Mouse (Mus musculus): ENCODE measurements at regions not wholly inside any gene's neighbourhood (a gene's known extent, or its start where the extent isn't known, plus 50 kb on each side); places are given as distances from the start of the nearest gene placed in this dataset.

DNA sequence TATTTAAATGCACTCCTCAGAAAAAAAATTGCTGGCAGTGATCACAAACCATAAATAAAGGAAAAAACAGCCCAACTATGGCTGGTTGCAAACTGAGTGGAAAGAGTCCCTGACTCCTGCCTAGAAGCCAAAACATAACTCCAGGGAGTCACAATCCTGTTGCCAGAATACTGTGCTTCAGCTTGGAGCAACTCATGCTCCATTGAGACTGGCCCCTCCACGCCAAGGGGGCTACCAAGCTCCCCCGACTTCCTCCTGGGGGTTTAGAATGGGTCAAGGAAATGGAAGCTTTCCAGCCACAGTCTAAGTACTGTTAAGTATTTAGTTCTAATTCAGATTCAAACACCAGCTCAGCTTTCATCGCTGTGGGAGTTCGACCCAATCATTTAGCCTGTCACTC lies 374.8 kb downstream of the Mllt3 start:
- H3K9me3 ChIP-seq, result no peaks in the 10 kb centered on the region
- peaks cover 8% of the 10 kb centered on the region; the same call in 1 of the 2 replicates for H3K4me1 ChIP-seq (replicated peaks)
- no peak overlapping the region for H3K4me2 ChIP-seq (replicated peaks)
- H3K27me3 ChIP-seq (replicated peaks), result no peaks in the 10 kb centered on the region
- ATAC-seq, result 0 out of 2 replicates have a peak, but pooled peaks have one; percentile 25
- no peak overlapping the region for H3K4me3 ChIP-seq (replicated peaks)
- WGBS, result 34% methylated on average over 4 of the region's 4 CpGs
- H3K36me3 ChIP-seq, result no peaks in the 10 kb centered on the region
- H3K27ac ChIP-seq, result no peak overlapping the region
- no peak overlapping the region for H3K9ac ChIP-seq

- WGBS, result 9% methylated on average over 2 of the region's 2 CpGs
- no peak for ATAC-seq
Measured at GRCm38 (mm10) chr4:87657855-87658254, 375.3 kb downstream of the Mllt3 start.

GRCm38 (mm10) chr4:87653440-87654165 lies 379.6 kb downstream of the Mllt3 start:
- no peak for ATAC-seq
- Histone ChIP-seq H3K27ac (no peak overlapping the region), H3K4me2 (replicated peaks) (no peak overlapping the region), H3K27me3 (replicated peaks) (no peaks in the 10 kb centered on the region), H3K36me3 (no peaks in the 10 kb centered on the region), H3K4me3 (replicated peaks) (no peak overlapping the region), H3K9me3 (no peaks in the 10 kb centered on the region), H3K9ac (no peak overlapping the region), H3K4me1 (replicated peaks) (peaks cover 8% of the 10 kb centered on the region)
- WGBS, result 82% methylated on average over 5 of the region's 5 CpGs

More at GRCm38 (mm10) chr4:87657855-87658254, 375.3 kb downstream of the Mllt3 start:
- Histone ChIP-seq H3K4me1 (replicated peaks) (peaks cover 8% of the 10 kb centered on the region; the same call in 1 of the 2 replicates), H3K4me3 (replicated peaks) (no peak overlapping the region), H3K4me2 (replicated peaks) (no peak overlapping the region), H3K9me3 (no peaks in the 10 kb centered on the region), H3K27me3 (replicated peaks) (no peaks in the 10 kb centered on the region), H3K27ac (no peak overlapping the region), H3K9ac (no peak overlapping the region), H3K36me3 (no peaks in the 10 kb centered on the region)

DNA sequence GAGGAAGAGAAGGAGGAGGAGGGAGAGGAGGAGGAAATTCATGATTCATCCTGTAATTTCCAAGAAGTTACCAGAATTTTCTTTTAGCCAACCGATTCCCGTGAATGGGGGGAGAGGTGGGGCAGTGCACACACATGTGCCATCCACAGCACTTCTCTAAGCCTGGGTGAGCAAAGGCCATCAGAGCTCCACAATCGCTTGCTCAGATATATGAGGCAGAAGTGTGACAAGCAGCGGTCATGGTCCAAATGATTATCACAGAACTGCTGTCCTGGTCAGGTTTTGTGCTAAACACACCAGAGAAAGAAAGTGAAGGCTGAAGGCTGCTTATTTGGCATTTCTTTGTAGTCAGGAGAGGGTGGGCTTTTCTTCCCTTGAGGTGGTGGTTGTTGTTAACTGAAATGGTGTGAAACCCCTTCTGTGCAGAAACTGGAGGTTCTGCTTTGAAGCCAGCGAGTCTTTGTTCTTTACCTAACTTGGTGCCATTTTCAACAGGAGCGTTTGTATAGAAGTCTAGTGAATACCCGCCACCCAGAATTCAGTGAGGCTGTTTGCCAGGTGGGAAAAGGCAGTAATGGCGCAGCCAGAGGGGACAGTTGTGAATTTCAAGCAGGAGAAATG lies 380.7 kb downstream of the Mllt3 start:
- no peaks in the 10 kb centered on the region for H3K9me3 ChIP-seq
- no peak for ATAC-seq
- no peaks in the 10 kb centered on the region for H3K36me3 ChIP-seq
- no peak overlapping the region for H3K27ac ChIP-seq
- 68% methylated on average over 8 of the region's 8 CpGs for WGBS
- no peak overlapping the region for H3K9ac ChIP-seq
- no peak overlapping the region for H3K4me2 ChIP-seq (replicated peaks)
- no peaks in the 10 kb centered on the region for H3K27me3 ChIP-seq (replicated peaks)
- no peak overlapping the region for H3K4me3 ChIP-seq (replicated peaks)
- H3K4me1 ChIP-seq (replicated peaks), result peaks cover 6% of the 10 kb centered on the region

DNA sequence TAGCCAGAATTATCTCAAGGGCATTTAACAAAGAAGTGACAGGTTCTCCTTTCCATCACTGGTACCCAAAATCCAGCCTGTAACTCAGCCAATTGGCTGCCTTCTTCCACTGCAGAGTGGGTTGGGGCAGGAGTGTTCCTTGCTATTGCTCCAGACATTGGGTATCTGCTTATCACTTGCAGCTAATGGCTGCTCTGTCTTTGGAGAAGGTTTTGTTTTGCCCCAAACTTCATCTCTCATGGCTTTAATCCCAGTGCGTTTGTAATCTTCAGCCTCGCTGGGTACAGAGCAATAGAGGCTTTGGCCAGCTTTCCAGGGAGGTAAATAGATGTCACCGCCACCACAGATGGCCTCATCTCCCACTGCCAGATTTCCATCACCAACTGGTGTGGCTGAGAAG lies 381.9 kb downstream of the Mllt3 start:
- Histone ChIP-seq H3K27ac (no peak overlapping the region), H3K27me3 (replicated peaks) (no peaks in the 10 kb centered on the region), H3K9me3 (no peaks in the 10 kb centered on the region), H3K4me3 (replicated peaks) (no peak overlapping the region), H3K4me1 (replicated peaks) (peaks cover 6% of the 10 kb centered on the region), H3K9ac (no peak overlapping the region), H3K4me2 (replicated peaks) (no peak overlapping the region), H3K36me3 (no peaks in the 10 kb centered on the region)
- WGBS, result 91% methylated on average over 3 of the region's 3 CpGs
- ATAC-seq, result no peak

DNA sequence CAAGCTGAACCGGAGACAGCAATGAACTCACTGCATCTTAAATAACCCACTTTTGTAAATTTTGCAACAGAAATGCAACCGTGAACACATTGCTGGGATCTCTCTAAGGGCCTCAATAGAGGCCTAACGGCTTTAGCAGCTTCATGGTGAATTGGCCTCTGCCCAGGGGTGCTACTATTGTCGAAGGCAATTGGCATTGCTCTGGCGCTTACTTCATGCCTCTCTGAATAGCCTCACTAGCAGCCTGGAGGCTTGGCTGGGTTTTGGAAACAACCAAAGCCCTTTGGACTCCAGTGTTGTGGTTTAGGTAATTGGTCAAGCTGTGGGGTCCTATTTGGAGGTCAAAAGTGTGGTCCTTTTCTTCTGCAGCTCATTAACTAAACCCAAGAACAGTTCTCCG lies 382.3 kb downstream of the Mllt3 start:
- Histone ChIP-seq H3K9ac (no peak overlapping the region), H3K27me3 (replicated peaks) (no peaks in the 10 kb centered on the region), H3K27ac (no peak overlapping the region), H3K9me3 (no peaks in the 10 kb centered on the region), H3K4me2 (replicated peaks) (no peak overlapping the region), H3K4me3 (replicated peaks) (no peak overlapping the region), H3K4me1 (replicated peaks) (peaks cover 6% of the 10 kb centered on the region), H3K36me3 (no peaks in the 10 kb centered on the region)
- 76% methylated on average over 6 of the region's 6 CpGs for WGBS
- no peak for ATAC-seq

DNA sequence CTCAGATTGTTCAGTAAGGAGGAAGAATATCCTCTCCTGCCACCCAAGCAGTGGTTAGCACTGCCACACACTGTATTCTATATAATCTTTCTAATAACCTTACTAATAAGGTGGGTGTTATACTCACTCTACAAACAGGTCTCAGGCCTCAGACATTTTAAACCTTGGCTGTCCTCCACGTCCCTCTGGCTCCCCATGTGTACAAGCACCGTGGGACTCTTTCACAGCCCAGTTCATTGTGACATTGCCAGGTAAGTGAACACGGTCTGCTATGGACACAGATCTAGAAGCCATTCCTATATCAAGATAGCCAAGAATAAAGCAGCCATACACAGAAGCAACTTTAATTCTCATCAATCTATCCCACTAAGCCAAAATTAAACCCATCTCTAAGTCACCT lies 382.8 kb downstream of the Mllt3 start:
- Histone ChIP-seq H3K4me1 (replicated peaks) (peaks cover 6% of the 10 kb centered on the region), H3K4me3 (replicated peaks) (no peak overlapping the region), H3K36me3 (no peaks in the 10 kb centered on the region), H3K4me2 (replicated peaks) (no peak overlapping the region), H3K27me3 (replicated peaks) (no peaks in the 10 kb centered on the region), H3K9ac (no peak overlapping the region), H3K27ac (no peak overlapping the region), H3K9me3 (no peaks in the 10 kb centered on the region)
- 94% methylated on average over 3 of the region's 3 CpGs for WGBS
- no peak for ATAC-seq

- H3K9me3 ChIP-seq, result no peaks in the 10 kb centered on the region
Measured at GRCm38 (mm10) chr4:87648919-87649318, 384.2 kb downstream of the Mllt3 start.

DNA sequence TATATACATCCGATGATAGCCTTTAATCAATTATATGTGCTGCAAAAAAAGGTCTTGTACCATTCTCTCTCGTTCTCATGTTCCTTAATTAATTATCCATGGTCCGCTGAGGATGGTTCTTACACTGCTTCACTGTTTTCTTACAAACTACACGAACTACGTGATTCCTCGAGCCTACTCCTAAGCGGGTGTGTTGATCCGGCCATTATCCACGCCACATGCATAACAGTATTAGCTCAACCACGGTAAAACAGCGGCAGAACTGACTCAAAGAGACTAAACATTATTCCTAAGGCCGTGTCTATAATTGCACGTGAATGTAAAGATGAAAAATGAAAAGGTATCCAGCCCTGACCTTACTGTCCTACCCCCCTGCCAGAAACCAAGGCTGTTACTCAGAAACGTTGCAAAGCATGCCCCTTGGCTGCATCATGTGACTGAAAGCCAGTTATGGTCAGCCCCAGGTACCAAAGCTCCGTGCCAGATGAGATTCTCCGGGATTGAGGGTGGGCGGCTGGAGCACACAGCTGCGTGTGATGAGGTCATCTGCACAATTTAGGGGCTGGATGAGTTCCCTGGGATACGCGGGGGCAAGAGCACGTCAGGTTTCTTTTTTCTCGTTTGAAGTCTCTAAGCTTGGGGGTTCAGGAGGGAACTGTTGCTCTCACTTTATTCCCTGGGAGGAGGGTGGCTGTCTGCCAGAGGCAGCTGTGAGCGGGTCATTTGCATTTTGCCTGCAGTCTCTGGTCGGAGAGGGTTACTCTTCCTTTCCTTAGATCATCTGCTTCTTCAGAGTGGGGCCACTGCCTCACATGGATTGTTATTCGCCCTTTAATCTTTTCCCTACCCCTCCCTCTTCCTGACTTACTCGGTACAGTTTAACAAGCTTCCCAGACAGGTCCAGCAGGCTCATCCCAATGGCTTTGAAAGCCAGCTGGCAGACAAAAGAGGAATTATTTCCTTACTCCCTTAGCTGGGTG lies 384.9 kb downstream of the Mllt3 start:
- Histone ChIP-seq H3K4me3 (replicated peaks) (peak overlapping the region; percentile 32), H3K4me2 (replicated peaks) (peak overlapping the region; percentile 80), H3K9me3 (no peaks in the 10 kb centered on the region), H3K9ac (no peak overlapping the region), H3K36me3 (no peaks in the 10 kb centered on the region), H3K4me1 (replicated peaks) (peaks cover 6% of the 10 kb centered on the region), H3K27ac (no peak overlapping the region), H3K27me3 (replicated peaks) (no peaks in the 10 kb centered on the region)
- peak; percentile 94 for ATAC-seq
- 16% methylated on average over 26 of the region's 26 CpGs for WGBS

More at GRCm38 (mm10) chr4:87648919-87649318, 384.2 kb downstream of the Mllt3 start:
- no peak for ATAC-seq
- Histone ChIP-seq H3K9ac (no peak overlapping the region), H3K4me1 (replicated peaks) (peaks cover 6% of the 10 kb centered on the region), H3K27me3 (replicated peaks) (no peaks in the 10 kb centered on the region), H3K4me2 (replicated peaks) (peak overlapping the region; percentile 80), H3K36me3 (no peaks in the 10 kb centered on the region), H3K4me3 (replicated peaks) (no peak overlapping the region), H3K27ac (no peak overlapping the region)

DNA sequence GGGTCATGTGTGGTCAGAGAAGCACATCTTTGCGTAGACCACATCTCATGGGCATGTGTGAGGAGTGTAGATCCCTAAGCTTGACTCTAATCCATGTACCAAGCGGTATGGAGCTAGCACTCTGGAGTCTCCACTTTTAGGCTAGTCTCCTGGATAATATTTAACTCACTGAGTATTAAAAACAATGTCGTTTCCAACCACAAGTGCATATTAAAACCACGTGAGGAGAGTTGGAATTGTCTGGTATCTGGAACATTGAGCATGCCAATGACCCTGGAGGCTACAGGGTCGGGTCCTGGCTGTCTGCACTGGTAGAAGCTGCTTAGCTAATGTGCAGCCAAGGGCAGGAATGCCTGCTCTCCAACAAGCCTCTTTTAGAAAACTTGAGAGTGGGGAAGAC lies 391.2 kb downstream of the Mllt3 start:
- ATAC-seq, result no peak
- Histone ChIP-seq H3K9ac (no peak overlapping the region), H3K36me3 (no peaks in the 10 kb centered on the region), H3K9me3 (no peaks in the 10 kb centered on the region), H3K27ac (no peak overlapping the region), H3K4me1 (replicated peaks) (no peaks in the 10 kb centered on the region), H3K4me3 (replicated peaks) (no peak overlapping the region), H3K4me2 (replicated peaks) (no peak overlapping the region), H3K27me3 (replicated peaks) (no peaks in the 10 kb centered on the region)
- WGBS, result 76% methylated on average over 5 of the region's 5 CpGs

GRCm38 (mm10) chr4:87641551-87641950 lies 391.6 kb downstream of the Mllt3 start:
- no peak for ATAC-seq
- Histone ChIP-seq H3K27ac (no peak overlapping the region), H3K27me3 (replicated peaks) (no peaks in the 10 kb centered on the region), H3K36me3 (no peaks in the 10 kb centered on the region), H3K9me3 (no peaks in the 10 kb centered on the region), H3K4me1 (replicated peaks) (no peaks in the 10 kb centered on the region), H3K9ac (no peak overlapping the region), H3K4me3 (replicated peaks) (no peak overlapping the region), H3K4me2 (replicated peaks) (no peak overlapping the region)
- 79% methylated on average over 3 of the region's 3 CpGs for WGBS

DNA sequence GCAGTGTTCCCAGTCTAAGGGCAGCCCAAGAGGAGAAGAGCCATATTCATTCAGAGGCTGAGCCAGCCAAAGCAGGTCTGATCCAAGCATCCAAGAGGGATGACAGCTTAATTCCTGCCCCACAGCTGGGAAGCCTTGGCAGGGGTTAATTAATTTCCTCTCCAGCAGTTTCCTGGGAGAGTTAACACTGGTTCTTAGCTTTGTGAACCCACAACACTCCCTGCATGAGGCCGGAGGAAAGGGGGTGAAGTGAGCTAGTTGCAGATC lies 394.9 kb downstream of the Mllt3 start:
- H3K9me3 ChIP-seq, result no peaks in the 10 kb centered on the region
- no peaks in the 10 kb centered on the region for H3K4me1 ChIP-seq (replicated peaks)
- ATAC-seq, result no peak
- no peak overlapping the region for H3K4me2 ChIP-seq (replicated peaks)
- no peaks in the 10 kb centered on the region for H3K36me3 ChIP-seq
- H3K27me3 ChIP-seq (replicated peaks), result no peaks in the 10 kb centered on the region
- WGBS, result 45% methylated on average over 1 of the region's 1 CpGs
- H3K9ac ChIP-seq, result no peak overlapping the region
- no peak overlapping the region for H3K4me3 ChIP-seq (replicated peaks)
- H3K27ac ChIP-seq, result no peak overlapping the region

Data from intestine, embryonic 15.5 days (tissue).